Mouse (Mus musculus): ENCODE data around the gene Crtap. TPM values are rescaled to one million over a fixed set of nuclear protein-coding genes. Genes with fewer than 3 reads are reported as not detected.

Crtap gene
- polyA plus RNA-seq, 1 experiment from 2014 or later = 35.6 TPM

- Histone ChIP-seq H3K36me3 (ENCODE audit: control insufficient read depth, insufficient read depth, low read length) (peaks cover under 1% of the 10 kb centered on the region; the same call in 1 of the 2 replicates), H3K4me3 (ENCODE audit: low read depth, low read length) (no peak overlapping the region), H3K4me1 (replicated peaks; ENCODE audit: control insufficient read depth, insufficient read depth, low read length) (no peaks in the 10 kb centered on the region), H3K27me3 (ENCODE audit: control insufficient read depth, insufficient read depth, low read length) (no peaks in the 10 kb centered on the region), H3K9ac (ENCODE audit: low read length) (no peak overlapping the region), H3K9me3 (ENCODE audit: control insufficient read depth, low read length) (peaks cover under 1% of the 10 kb centered on the region; the same call in 1 of the 2 replicates), H3K4me2 (ENCODE audit: low read depth, low read length, severe bottlenecking) (no peak overlapping the region), H3K27ac (ENCODE audit: low read depth, low read length) (no peak overlapping the region)
- WGBS = 81% methylated on average over 8 of the region's 8 CpGs
- ATAC-seq (replicated peaks; ENCODE audit: low FRiP score) (no peak), DNase-seq (ENCODE audit: low spot score) (no peak)
Observed at GRCm38 (mm10) chr9:114420443-114420842, 30.0 kb upstream of the Crtap start.

DNA sequence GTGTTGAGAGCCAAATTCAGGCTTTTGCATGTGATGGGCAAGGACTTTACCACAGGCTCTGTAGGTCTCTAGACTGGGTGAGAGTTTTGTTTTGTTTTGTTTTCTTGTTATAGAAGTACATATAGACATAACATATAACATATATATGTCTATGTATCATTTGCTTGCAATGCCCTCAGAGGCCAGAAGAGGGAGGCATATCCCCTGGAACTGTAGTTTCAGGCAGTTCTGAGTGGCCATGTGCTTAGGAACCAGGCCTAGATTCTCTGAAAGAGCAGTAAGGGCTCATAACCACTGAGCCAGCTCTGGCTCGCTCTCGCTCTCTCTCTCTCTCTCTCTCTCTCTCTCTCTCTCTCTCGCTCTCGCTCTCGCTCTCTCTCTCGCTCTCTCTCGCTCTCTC lies 27.7 kb upstream of the Crtap start:
- WGBS = 84% methylated on average over 7 of the region's 7 CpGs
- peak; percentile 63 for DNase-seq (ENCODE audit: low spot score)

DNA sequence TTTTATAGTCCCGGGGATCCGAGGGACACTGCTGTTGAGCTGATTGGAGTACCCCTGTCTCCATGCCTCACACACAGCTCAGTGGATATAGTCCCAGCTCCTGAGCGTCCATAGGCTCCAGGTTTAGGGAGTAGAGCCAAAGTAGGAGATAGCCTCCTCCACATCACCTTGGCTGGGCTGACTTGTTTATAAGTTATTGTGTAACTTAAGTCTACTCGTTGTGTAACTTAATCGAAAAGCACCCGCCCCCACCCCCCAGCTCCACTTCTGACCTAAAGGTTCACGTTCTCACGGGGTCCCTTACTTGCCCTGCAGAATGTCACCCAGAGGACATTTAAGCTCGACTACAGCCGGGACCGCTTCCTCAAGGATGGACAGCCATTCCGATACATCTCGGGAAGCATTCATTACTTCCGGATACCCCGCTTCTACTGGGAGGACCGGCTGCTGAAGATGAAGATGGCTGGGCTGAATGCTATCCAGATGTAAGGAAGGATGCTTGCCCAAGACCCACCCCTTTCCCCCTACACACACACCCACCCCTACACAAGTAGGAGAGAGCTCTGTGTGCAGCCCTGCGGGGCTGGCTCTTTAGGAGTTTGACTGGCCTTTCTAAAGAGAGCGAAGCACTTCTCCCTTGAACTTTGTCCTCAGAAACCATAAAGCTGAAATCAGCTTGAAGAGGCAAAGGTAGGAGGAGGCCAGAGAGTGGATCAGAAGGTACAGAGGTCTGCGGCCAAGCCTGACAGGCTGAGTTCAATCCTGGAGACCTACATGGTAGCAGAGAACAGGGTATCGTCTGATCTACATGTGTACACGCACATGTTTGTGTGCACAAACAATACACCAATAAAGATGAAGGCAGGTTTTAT lies 26.4 kb upstream of the Crtap start:
- H3K4me3 ChIP-seq (ENCODE audit: low read depth, low read length) = no peak overlapping the region
- H3K27me3 ChIP-seq (ENCODE audit: control insufficient read depth, insufficient read depth, low read length) = no peaks in the 10 kb centered on the region
- no peak overlapping the region for H3K4me2 ChIP-seq (ENCODE audit: low read depth, low read length, severe bottlenecking)
- ATAC-seq (replicated peaks; ENCODE audit: low FRiP score) = no peak
- WGBS = 91% methylated on average over 21 of the region's 21 CpGs
- H3K9me3 ChIP-seq (ENCODE audit: control insufficient read depth, low read length) = no peaks in the 10 kb centered on the region
- H3K4me1 ChIP-seq (replicated peaks; ENCODE audit: control insufficient read depth, insufficient read depth, low read length) = no peaks in the 10 kb centered on the region
- H3K36me3 ChIP-seq (ENCODE audit: control insufficient read depth, insufficient read depth, low read length) = no peaks in the 10 kb centered on the region
- no peak overlapping the region for H3K9ac ChIP-seq (ENCODE audit: low read length)
- no peak for DNase-seq (ENCODE audit: low spot score)
- H3K27ac ChIP-seq (ENCODE audit: low read depth, low read length) = no peak overlapping the region

More for the DNA sequence above, 27.7 kb upstream of the Crtap start:
- H3K9me3 ChIP-seq (ENCODE audit: control insufficient read depth, low read length) = no peaks in the 10 kb centered on the region
- no peaks in the 10 kb centered on the region for H3K4me1 ChIP-seq (replicated peaks; ENCODE audit: control insufficient read depth, insufficient read depth, low read length)
- no peak overlapping the region for H3K9ac ChIP-seq (ENCODE audit: low read length)
- H3K4me3 ChIP-seq (ENCODE audit: low read depth, low read length) = no peak overlapping the region
- H3K27ac ChIP-seq (ENCODE audit: low read depth, low read length) = no peak overlapping the region
- H3K36me3 ChIP-seq (ENCODE audit: control insufficient read depth, insufficient read depth, low read length) = no peaks in the 10 kb centered on the region
- H3K27me3 ChIP-seq (ENCODE audit: control insufficient read depth, insufficient read depth, low read length) = no peaks in the 10 kb centered on the region
- no peak for ATAC-seq (replicated peaks; ENCODE audit: low FRiP score)
- no peak overlapping the region for H3K4me2 ChIP-seq (ENCODE audit: low read depth, low read length, severe bottlenecking)

- Histone ChIP-seq H3K9ac (ENCODE audit: low read length) (no peak overlapping the region), H3K36me3 (ENCODE audit: control insufficient read depth, insufficient read depth, low read length) (no peaks in the 10 kb centered on the region), H3K4me1 (replicated peaks; ENCODE audit: control insufficient read depth, insufficient read depth, low read length) (no peaks in the 10 kb centered on the region), H3K4me3 (ENCODE audit: low read depth, low read length) (no peak overlapping the region), H3K27me3 (ENCODE audit: control insufficient read depth, insufficient read depth, low read length) (no peaks in the 10 kb centered on the region), H3K27ac (ENCODE audit: low read depth, low read length) (no peak overlapping the region), H3K4me2 (ENCODE audit: low read depth, low read length, severe bottlenecking) (no peak overlapping the region), H3K9me3 (ENCODE audit: control insufficient read depth, low read length) (no peaks in the 10 kb centered on the region)
- DNase-seq (ENCODE audit: low spot score) (peak; percentile 80), ATAC-seq (replicated peaks; ENCODE audit: low FRiP score) (peak; percentile 31)
- 26% methylated on average over 11 of the region's 11 CpGs for whole genome bisulfite sequencing
Observed at GRCm38 (mm10) chr9:114415701-114416100, 25.2 kb upstream of the Crtap start.

DNA sequence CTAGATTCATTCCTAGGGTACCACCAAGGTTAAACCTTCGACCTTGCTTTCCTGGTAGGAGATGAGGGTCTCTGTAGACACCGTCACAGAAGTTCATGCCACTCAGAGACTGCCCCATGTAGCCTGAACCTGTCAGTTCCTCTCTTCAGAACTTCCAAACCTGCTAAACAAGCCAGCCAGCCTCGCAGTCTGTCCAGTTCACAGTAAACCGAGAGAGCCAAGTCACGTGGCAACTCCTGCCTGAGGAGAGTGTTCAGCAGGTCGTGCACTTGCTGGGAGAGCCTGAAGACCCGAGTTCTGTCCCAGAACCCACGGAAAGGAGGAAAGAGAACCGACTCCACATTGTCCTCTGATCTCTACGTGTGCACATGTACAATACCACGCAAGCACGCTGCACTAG lies 23.4 kb upstream of the Crtap start:
- no peak overlapping the region for H3K4me3 ChIP-seq (ENCODE audit: low read depth, low read length)
- ATAC-seq (replicated peaks; ENCODE audit: low FRiP score) = no peak
- WGBS = 89% methylated on average over 12 of the region's 12 CpGs
- H3K4me1 ChIP-seq (replicated peaks; ENCODE audit: control insufficient read depth, insufficient read depth, low read length) = no peaks in the 10 kb centered on the region
- H3K27ac ChIP-seq (ENCODE audit: low read depth, low read length) = no peak overlapping the region
- no peak overlapping the region for H3K9ac ChIP-seq (ENCODE audit: low read length)
- H3K27me3 ChIP-seq (ENCODE audit: control insufficient read depth, insufficient read depth, low read length) = no peaks in the 10 kb centered on the region
- no peaks in the 10 kb centered on the region; the same call in 1 of the 2 replicates for H3K36me3 ChIP-seq (ENCODE audit: control insufficient read depth, insufficient read depth, low read length)
- H3K9me3 ChIP-seq (ENCODE audit: control insufficient read depth, low read length) = no peaks in the 10 kb centered on the region
- no peak overlapping the region for H3K4me2 ChIP-seq (ENCODE audit: low read depth, low read length, severe bottlenecking)
- no peak for DNase-seq (ENCODE audit: low spot score)

DNA sequence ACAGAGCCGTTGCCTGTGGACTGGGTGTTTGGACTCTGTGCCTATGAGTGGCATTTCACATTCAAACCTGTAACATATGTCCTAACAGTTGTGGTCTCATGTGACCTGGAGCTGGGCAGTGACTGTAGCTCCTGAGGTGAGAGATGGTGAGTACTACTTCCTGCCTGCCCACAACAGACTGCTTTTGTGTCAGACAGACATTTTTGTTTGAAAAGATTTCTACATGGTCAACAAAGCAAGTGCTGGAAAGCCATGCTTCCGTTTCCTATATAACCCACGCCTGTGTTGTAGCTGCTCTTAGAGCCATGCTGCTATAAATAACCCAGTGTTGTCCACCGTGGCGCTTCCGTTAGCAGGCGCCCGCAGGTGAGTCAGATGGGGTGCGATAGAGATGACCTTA lies 21.9 kb upstream of the Crtap start:
- Histone ChIP-seq H3K4me3 (ENCODE audit: low read depth, low read length) (no peak overlapping the region), H3K4me1 (replicated peaks; ENCODE audit: control insufficient read depth, insufficient read depth, low read length) (no peaks in the 10 kb centered on the region), H3K27me3 (ENCODE audit: control insufficient read depth, insufficient read depth, low read length) (no peaks in the 10 kb centered on the region), H3K27ac (ENCODE audit: low read depth, low read length) (no peak overlapping the region), H3K36me3 (ENCODE audit: control insufficient read depth, insufficient read depth, low read length) (no peaks in the 10 kb centered on the region; the same call in 1 of the 2 replicates), H3K9me3 (ENCODE audit: control insufficient read depth, low read length) (no peaks in the 10 kb centered on the region), H3K4me2 (ENCODE audit: low read depth, low read length, severe bottlenecking) (no peak overlapping the region), H3K9ac (ENCODE audit: low read length) (no peak overlapping the region)
- 96% methylated on average over 9 of the region's 9 CpGs for WGBS
- DNase-seq (ENCODE audit: low spot score) (no peak), ATAC-seq (replicated peaks; ENCODE audit: low FRiP score) (no peak)

DNA sequence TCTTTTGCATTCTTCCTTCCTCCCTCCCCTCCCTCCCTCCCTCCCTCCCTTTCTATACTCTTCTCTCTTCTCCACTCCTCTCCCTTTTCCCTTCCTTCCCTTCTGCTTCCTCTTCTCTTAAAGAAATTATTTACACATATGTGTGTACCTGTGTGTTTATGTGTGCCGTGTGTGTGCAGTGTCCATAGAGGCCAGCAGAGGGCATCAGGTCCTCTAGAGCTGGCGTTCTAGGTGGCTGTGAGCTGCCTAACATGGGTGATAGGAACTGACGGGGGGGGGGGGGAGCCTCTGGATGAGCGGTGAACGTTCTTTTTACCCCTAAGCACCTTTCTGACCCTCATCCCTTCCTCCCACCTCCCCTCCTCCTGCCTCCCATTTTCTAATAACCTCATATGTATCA lies 20.8 kb upstream of the Crtap start:
- Histone ChIP-seq H3K36me3 (ENCODE audit: control insufficient read depth, insufficient read depth, low read length) (no peaks in the 10 kb centered on the region; the same call in none of the 2 replicates), H3K27ac (ENCODE audit: low read depth, low read length) (no peak overlapping the region), H3K4me3 (ENCODE audit: low read depth, low read length) (no peak overlapping the region), H3K9me3 (ENCODE audit: control insufficient read depth, low read length) (no peaks in the 10 kb centered on the region), H3K27me3 (ENCODE audit: control insufficient read depth, insufficient read depth, low read length) (no peaks in the 10 kb centered on the region), H3K9ac (ENCODE audit: low read length) (no peak overlapping the region), H3K4me1 (replicated peaks; ENCODE audit: control insufficient read depth, insufficient read depth, low read length) (no peaks in the 10 kb centered on the region), H3K4me2 (ENCODE audit: low read depth, low read length, severe bottlenecking) (no peak overlapping the region)
- no peak for ATAC-seq (replicated peaks; ENCODE audit: low FRiP score)
- no peak for DNase-seq (ENCODE audit: low spot score)
- WGBS = 87% methylated on average over 5 of the region's 5 CpGs

DNA sequence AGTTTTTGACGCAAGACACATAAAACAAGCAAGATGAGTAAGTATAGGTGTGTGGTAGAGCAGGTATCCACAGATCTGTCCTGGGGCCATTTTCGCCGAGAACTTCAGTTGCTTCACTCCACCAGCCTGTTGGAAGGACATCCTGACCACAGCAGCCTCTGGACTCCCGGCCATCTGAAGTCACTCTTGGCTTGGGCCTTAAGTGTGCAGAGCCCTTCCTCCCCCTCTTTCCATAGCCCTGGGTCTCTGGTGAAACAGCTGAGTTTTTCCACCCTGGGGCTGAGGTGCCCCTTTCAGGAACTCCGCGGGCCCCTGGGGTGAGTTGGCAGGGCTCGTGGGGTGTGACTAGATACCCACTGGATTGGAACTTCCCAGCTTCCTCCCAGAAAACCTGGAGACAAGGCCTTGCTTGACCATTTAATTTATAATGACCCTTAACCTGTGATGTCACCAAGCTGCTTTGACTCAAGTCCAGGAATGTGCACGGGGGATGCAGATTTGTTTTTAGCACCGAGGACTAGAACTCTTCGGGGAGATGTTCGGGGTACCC lies 19.9 kb upstream of the Crtap start:
- no peaks in the 10 kb centered on the region for H3K9me3 ChIP-seq (ENCODE audit: control insufficient read depth, low read length)
- H3K27ac ChIP-seq (ENCODE audit: low read depth, low read length) = no peak overlapping the region
- H3K27me3 ChIP-seq (ENCODE audit: control insufficient read depth, insufficient read depth, low read length) = no peaks in the 10 kb centered on the region
- WGBS = 97% methylated on average over 11 of the region's 11 CpGs
- peaks cover 3% of the 10 kb centered on the region for H3K36me3 ChIP-seq (ENCODE audit: control insufficient read depth, insufficient read depth, low read length)
- H3K4me1 ChIP-seq (replicated peaks; ENCODE audit: control insufficient read depth, insufficient read depth, low read length) = no peaks in the 10 kb centered on the region
- H3K4me2 ChIP-seq (ENCODE audit: low read depth, low read length, severe bottlenecking) = no peak overlapping the region
- ATAC-seq (replicated peaks; ENCODE audit: low FRiP score) (no peak), DNase-seq (ENCODE audit: low spot score) (no peak)
- H3K9ac ChIP-seq (ENCODE audit: low read length) = no peak overlapping the region
- no peak overlapping the region for H3K4me3 ChIP-seq (ENCODE audit: low read depth, low read length)

Data from forebrain, embryonic 11.5 days (tissue).